Mouse (Mus musculus): Measurements from ENCODE around the gene Usp46.

GRCm38 (mm10) chr5:74062266-74062665 is 6.0 kb downstream of the Usp46 start:
- no peak for TF ChIP-seq EP300 (IDR thresholded peaks at IDR 0.05; ENCODE audit: low read depth in 1 of 2, low read length in 2 of 2)
- no peak for TF ChIP-seq NELFE (IDR thresholded peaks at IDR 0.05; ENCODE audit: low read depth, low read length)
- TF ChIP-seq RCOR1 (IDR thresholded peaks at IDR 0.05; ENCODE audit: low read depth, low read length), result no peak
- TF ChIP-seq CHD2 (IDR thresholded peaks at IDR 0.05; ENCODE audit: low read length), result no peak

Measured in MEL (cell line).